Mouse (Mus musculus) heart, adult 11 months (tissue): ENCODE data around the gene Cd244a.
A peak's percentile ranks its signal among the peaks of the same experiment; 100 is the strongest.

Source experiments
- DNase-seq: peaks from one replicate; pipeline ENCODE4 v3.0.0; 2022

The Cd244a gene

GRCm38 (mm10) chr1:171584584-171584983, 25.6 kb downstream of the Cd244a start:
- peak; percentile 27 for DNase-seq

- DNase-seq: peak; percentile 66
Measured at GRCm38 (mm10) chr1:171604686-171605085, 45.7 kb downstream of the Cd244a start.

GRCm38 (mm10) chr1:171606656-171607055, 47.7 kb downstream of the Cd244a start:
- peak; percentile 8 for DNase-seq

- peak; percentile 90 for DNase-seq
Measured at GRCm38 (mm10) chr1:171607176-171607575, 48.2 kb downstream of the Cd244a start, which contains the start of gene Ly9. Gene Ly9 (minus strand): TSS chr1:171607410.

- peak; percentile 83 for DNase-seq
Measured at GRCm38 (mm10) chr1:171610026-171610425, 51.0 kb downstream of the Cd244a start.

GRCm38 (mm10) chr1:171610781-171611180, 51.8 kb downstream of the Cd244a start:
- peak; percentile 66 for DNase-seq

GRCm38 (mm10) chr1:171613962-171614361, 55.0 kb downstream of the Cd244a start:
- peak; percentile 42 for DNase-seq

- peak; percentile 96 for DNase-seq
Measured at GRCm38 (mm10) chr1:171616881-171617515, 58.0 kb downstream of the Cd244a start.

- DNase-seq: peak; percentile 98
Measured at GRCm38 (mm10) chr1:171619001-171619400, 60.0 kb downstream of the Cd244a start.

- DNase-seq: no peak
Measured at GRCm38 (mm10) chr1:171619645-171620044, 60.7 kb downstream of the Cd244a start.

- DNase-seq: peak; percentile 57
Measured at GRCm38 (mm10) chr1:171620091-171620490, 61.1 kb downstream of the Cd244a start.

- DNase-seq: peak; percentile 64
Measured at GRCm38 (mm10) chr1:171627801-171628200, 68.8 kb downstream of the Cd244a start.

GRCm38 (mm10) chr1:171629168-171629567, 70.2 kb downstream of the Cd244a start:
- peak; percentile 15 for DNase-seq

- DNase-seq: peak; percentile 76
Measured at GRCm38 (mm10) chr1:171630041-171630440, 71.0 kb downstream of the Cd244a start.

- peak; percentile 76 for DNase-seq
Measured at GRCm38 (mm10) chr1:171630912-171631311, 71.9 kb downstream of the Cd244a start.

- peak; percentile 96 for DNase-seq
Measured at GRCm38 (mm10) chr1:171631447-171631846, 72.5 kb downstream of the Cd244a start.

- peak; percentile 30 for DNase-seq
Measured at GRCm38 (mm10) chr1:171635696-171636095, 76.7 kb downstream of the Cd244a start.

- DNase-seq: peak; percentile 90
Measured at GRCm38 (mm10) chr1:171637101-171637500, 78.1 kb downstream of the Cd244a start.

GRCm38 (mm10) chr1:171638686-171639085, 79.7 kb downstream of the Cd244a start:
- DNase-seq: peak; percentile 87

GRCm38 (mm10) chr1:171640796-171641195, 81.8 kb downstream of the Cd244a start:
- peak; percentile 67 for DNase-seq

GRCm38 (mm10) chr1:171643612-171644011, 84.6 kb downstream of the Cd244a start:
- DNase-seq: peak; percentile 86

GRCm38 (mm10) chr1:171646429-171646940, 87.5 kb downstream of the Cd244a start:
- peak; percentile 88 for DNase-seq

- DNase-seq: peak; percentile 66
Measured at GRCm38 (mm10) chr1:171647716-171648115, 88.7 kb downstream of the Cd244a start.

- peak; percentile 44 for DNase-seq
Measured at GRCm38 (mm10) chr1:171648840-171649239, 89.8 kb downstream of the Cd244a start.

- DNase-seq: peak; percentile 55
Measured at GRCm38 (mm10) chr1:171652734-171653133, 93.7 kb downstream of the Cd244a start, which contains the start of gene Slamf7. Gene Slamf7 (minus strand): TSS chr1:171653035.
